Mouse (Mus musculus) right cerebral cortex, adult 18-20 months (tissue): ENCODE data around the gene Ahr.

Experiments used
- DNase-seq: peaks from one replicate; pipeline ENCODE4 v3.0.0; 2022; ENCODE audit warnings: mixed read lengths

Ahr gene

GRCm38 (mm10) chr12:35534754-35535236 lies at the start of gene Ahr:
Gene Ahr, minus strand, starts transcription at chr12:35535038.
- peak; percentile 88 for DNase-seq

- DNase-seq: no peak
Observed at GRCm38 (mm10) chr12:35578826-35579225, 44.0 kb upstream of the Ahr start.

GRCm38 (mm10) chr12:35576107-35576506 lies 41.3 kb upstream of the Ahr start:
- DNase-seq: no peak

- no peak for DNase-seq
Observed at GRCm38 (mm10) chr12:35573713-35574112, 38.9 kb upstream of the Ahr start.

- no peak for DNase-seq
Observed at GRCm38 (mm10) chr12:35562826-35563225, 28.0 kb upstream of the Ahr start.

- DNase-seq: no peak
Observed at GRCm38 (mm10) chr12:35558868-35559267, 24.0 kb upstream of the Ahr start.

- DNase-seq: no peak
Observed at GRCm38 (mm10) chr12:35555925-35556324, 21.1 kb upstream of the Ahr start.

- DNase-seq: no peak
Observed at GRCm38 (mm10) chr12:35554309-35554708, 19.5 kb upstream of the Ahr start.

- no peak for DNase-seq
Observed at GRCm38 (mm10) chr12:35553174-35553573, 18.3 kb upstream of the Ahr start.

GRCm38 (mm10) chr12:35550299-35550698 lies 15.5 kb upstream of the Ahr start:
- no peak for DNase-seq

GRCm38 (mm10) chr12:35542836-35543235 lies 8.0 kb upstream of the Ahr start:
- no peak for DNase-seq

GRCm38 (mm10) chr12:35538843-35539242 lies 4.0 kb upstream of the Ahr start:
- DNase-seq: no peak

GRCm38 (mm10) chr12:35534114-35534753 lies 604 bp downstream of the Ahr start:
- peak; percentile 38 for DNase-seq

GRCm38 (mm10) chr12:35533748-35534113 lies 1.1 kb downstream of the Ahr start:
- no peak for DNase-seq

GRCm38 (mm10) chr12:35533133-35533532 lies 1.7 kb downstream of the Ahr start:
- DNase-seq: no peak

GRCm38 (mm10) chr12:35532151-35532550 lies 2.7 kb downstream of the Ahr start:
- peak; percentile 63 for DNase-seq

- DNase-seq: no peak
Observed at GRCm38 (mm10) chr12:35530587-35530986, 4.3 kb downstream of the Ahr start.

GRCm38 (mm10) chr12:35527429-35527828 lies 7.4 kb downstream of the Ahr start:
- no peak for DNase-seq

GRCm38 (mm10) chr12:35522585-35523103 lies 12.2 kb downstream of the Ahr start:
- DNase-seq: no peak

GRCm38 (mm10) chr12:35515621-35516020 lies 19.2 kb downstream of the Ahr start:
- no peak for DNase-seq

GRCm38 (mm10) chr12:35514671-35515070 lies 20.2 kb downstream of the Ahr start:
- no peak for DNase-seq

- DNase-seq: no peak
Observed at GRCm38 (mm10) chr12:35510711-35511110, 24.1 kb downstream of the Ahr start.

- DNase-seq: no peak
Observed at GRCm38 (mm10) chr12:35506383-35506782, 28.5 kb downstream of the Ahr start.

- peak; percentile 5 for DNase-seq
Observed at GRCm38 (mm10) chr12:35504081-35504480, 30.8 kb downstream of the Ahr start.

GRCm38 (mm10) chr12:35503586-35503985 lies 31.3 kb downstream of the Ahr start:
- DNase-seq: no peak
